Mouse (Mus musculus) forebrain, embryonic 10.5 days (tissue): ENCODE data around the gene Gpr39. TPM values are rescaled to one million over a fixed set of nuclear protein-coding genes. Genes with fewer than 3 reads are reported as not detected.
A peak's percentile ranks its signal among the peaks of the same experiment; 100 is the strongest.

Experiments
- DNase-seq: peaks from one replicate; pipeline ENCODE4 v3.0.0-alpha.2; 2017; ENCODE audit warnings: low spot score; ENCODE audit errors: extremely low spot score
- H3K27ac ChIP-seq: fragments of 300-500 bp; sonication (generic); 2 replicates; pipeline ENCODE4 v1.5.1; 2016; ENCODE audit warnings: mild to moderate bottlenecking
- H3K27me3 ChIP-seq: fragments of 300-500 bp; sonication (generic); 2 replicates; pipeline ENCODE4 v1.6.1; 2016; ENCODE audit warnings: mild to moderate bottlenecking; ENCODE audit not compliant: poor library complexity, severe bottlenecking
- H3K36me3 ChIP-seq: fragments of 300-500 bp; sonication (generic); replicated peaks from 2 replicates; pipeline ENCODE4 v1.6.1; 2016; ENCODE audit warnings: mild to moderate bottlenecking, moderate library complexity
- H3K4me1 ChIP-seq: fragments of 300-500 bp; sonication (generic); 2 replicates; pipeline ENCODE4 v1.6.1; 2016
- H3K4me3 ChIP-seq: fragments of 300-500 bp; sonication (generic); 2 replicates; pipeline ENCODE4 v1.5.1; 2016; ENCODE audit warnings: mild to moderate bottlenecking, moderate library complexity
- H3K9me3 ChIP-seq: fragments of 300-500 bp; sonication (generic); 2 replicates; pipeline ENCODE4 v1.6.1; 2016; ENCODE audit warnings: mild to moderate bottlenecking, moderate library complexity
- WGBS: fragments of 180-500 bp; shearing (Covaris S2); methylation state at CpG from one replicate; pipeline ENCODE4 v1.1.7; 2016; 5-methylcytosine and 5-hydroxymethylcytosine counted together
- polyA plus RNA-seq: library from polyadenylated mRNA; unstranded; fragments of >200 nt; fragmentation: Nextera tagmentation; extraction: Ambion mirVana; gene quantifications from 2 replicates; pipeline ENCODE4 v1.2.1, GENCODE M21; 2016

The Gpr39 gene
- polyA plus RNA-seq, 1 experiment from 2014 or later: not detected

GRCm38 (mm10) chr1:125705412-125705811, 28.6 kb downstream of the Gpr39 start:
- WGBS: 79% methylated on average over 3 of the region's 3 CpGs

GRCm38 (mm10) chr1:125715286-125715685, 38.5 kb downstream of the Gpr39 start:
- H3K27ac ChIP-seq: no peak overlapping the region
- no peak overlapping the region for H3K4me3 ChIP-seq
- H3K4me1 ChIP-seq: no peaks in the 10 kb centered on the region
- H3K9me3 ChIP-seq: no peaks in the 10 kb centered on the region
- no peak for DNase-seq
- no peaks in the 10 kb centered on the region for H3K27me3 ChIP-seq
- H3K36me3 ChIP-seq: no peaks in the 10 kb centered on the region
- WGBS: 70% methylated on average over 3 of the region's 3 CpGs

More at GRCm38 (mm10) chr1:125705412-125705811, 28.6 kb downstream of the Gpr39 start:
- Histone ChIP-seq H3K36me3 (no peaks in the 10 kb centered on the region), H3K4me1 (no peaks in the 10 kb centered on the region), H3K27me3 (no peaks in the 10 kb centered on the region), H3K4me3 (no peak overlapping the region), H3K9me3 (no peaks in the 10 kb centered on the region), H3K27ac (no peak overlapping the region)
- no peak for DNase-seq

- Histone ChIP-seq H3K4me1 (no peaks in the 10 kb centered on the region), H3K36me3 (no peaks in the 10 kb centered on the region), H3K9me3 (no peaks in the 10 kb centered on the region), H3K27ac (no peak overlapping the region), H3K27me3 (no peaks in the 10 kb centered on the region), H3K4me3 (no peak overlapping the region)
- WGBS: 84% methylated on average over 6 of the region's 6 CpGs
- no peak for DNase-seq
Observed at GRCm38 (mm10) chr1:125716241-125716640, 39.4 kb downstream of the Gpr39 start.

- Histone ChIP-seq H3K27me3 (no peaks in the 10 kb centered on the region), H3K4me3 (no peak overlapping the region), H3K4me1 (no peaks in the 10 kb centered on the region), H3K9me3 (no peaks in the 10 kb centered on the region), H3K36me3 (no peaks in the 10 kb centered on the region), H3K27ac (no peak overlapping the region)
- no peak for DNase-seq
- WGBS: 86% methylated on average over 5 of the region's 5 CpGs
Observed at GRCm38 (mm10) chr1:125717906-125718305, 41.1 kb downstream of the Gpr39 start.

- Histone ChIP-seq H3K9me3 (no peaks in the 10 kb centered on the region), H3K27me3 (no peaks in the 10 kb centered on the region), H3K4me3 (no peak overlapping the region), H3K36me3 (no peaks in the 10 kb centered on the region), H3K27ac (no peak overlapping the region), H3K4me1 (no peaks in the 10 kb centered on the region)
- 96% methylated on average over 6 of the region's 6 CpGs for WGBS
- no peak for DNase-seq
Observed at GRCm38 (mm10) chr1:125719127-125719526, 42.3 kb downstream of the Gpr39 start.

GRCm38 (mm10) chr1:125721104-125721758, 44.4 kb downstream of the Gpr39 start:
- no peaks in the 10 kb centered on the region for H3K36me3 ChIP-seq
- no peaks in the 10 kb centered on the region for H3K9me3 ChIP-seq
- H3K27me3 ChIP-seq: no peaks in the 10 kb centered on the region
- H3K4me3 ChIP-seq: no peak overlapping the region
- WGBS: 92% methylated on average over 12 of the region's 12 CpGs
- no peaks in the 10 kb centered on the region for H3K4me1 ChIP-seq
- no peak for DNase-seq
- no peak overlapping the region for H3K27ac ChIP-seq

GRCm38 (mm10) chr1:125724304-125724703, 47.5 kb downstream of the Gpr39 start:
- WGBS: 88% methylated on average over 5 of the region's 5 CpGs
- Histone ChIP-seq H3K4me3 (no peak overlapping the region), H3K9me3 (no peaks in the 10 kb centered on the region)

GRCm38 (mm10) chr1:125729025-125729565, 52.3 kb downstream of the Gpr39 start:
- no peaks in the 10 kb centered on the region for H3K36me3 ChIP-seq
- no peaks in the 10 kb centered on the region for H3K9me3 ChIP-seq
- peaks cover 13% of the 10 kb centered on the region for H3K4me1 ChIP-seq
- 82% methylated on average over 6 of the region's 6 CpGs for WGBS
- H3K27me3 ChIP-seq: no peaks in the 10 kb centered on the region
- no peak overlapping the region for H3K27ac ChIP-seq
- no peak for DNase-seq
- no peak overlapping the region for H3K4me3 ChIP-seq

More at GRCm38 (mm10) chr1:125724304-125724703, 47.5 kb downstream of the Gpr39 start:
- H3K4me1 ChIP-seq: peaks cover 5% of the 10 kb centered on the region; the same call in 1 of the 2 replicates
- no peak for DNase-seq
- no peaks in the 10 kb centered on the region for H3K27me3 ChIP-seq
- H3K27ac ChIP-seq: no peak overlapping the region
- no peaks in the 10 kb centered on the region for H3K36me3 ChIP-seq

- Histone ChIP-seq H3K27ac (no peak overlapping the region), H3K36me3 (no peaks in the 10 kb centered on the region), H3K4me1 (peaks cover 13% of the 10 kb centered on the region), H3K4me3 (no peak overlapping the region), H3K27me3 (no peaks in the 10 kb centered on the region), H3K9me3 (no peaks in the 10 kb centered on the region)
- DNase-seq: peak; percentile 21
- 64% methylated on average over 13 of the region's 13 CpGs for WGBS
Observed at GRCm38 (mm10) chr1:125729731-125730536, 53.1 kb downstream of the Gpr39 start.

- peaks cover 13% of the 10 kb centered on the region for H3K4me1 ChIP-seq
- 93% methylated on average over 6 of the region's 6 CpGs for WGBS
- H3K4me3 ChIP-seq: no peak overlapping the region
Observed at GRCm38 (mm10) chr1:125730537-125730880, 53.7 kb downstream of the Gpr39 start.

GRCm38 (mm10) chr1:125731854-125732253, 55.1 kb downstream of the Gpr39 start:
- H3K27me3 ChIP-seq: no peaks in the 10 kb centered on the region
- WGBS: 94% methylated on average over 4 of the region's 4 CpGs
- no peaks in the 10 kb centered on the region for H3K9me3 ChIP-seq
- H3K4me3 ChIP-seq: no peak overlapping the region
- H3K27ac ChIP-seq: no peak overlapping the region
- H3K36me3 ChIP-seq: no peaks in the 10 kb centered on the region
- no peak for DNase-seq
- peaks cover 13% of the 10 kb centered on the region for H3K4me1 ChIP-seq

More at GRCm38 (mm10) chr1:125730537-125730880, 53.7 kb downstream of the Gpr39 start:
- H3K36me3 ChIP-seq: no peaks in the 10 kb centered on the region
- H3K9me3 ChIP-seq: no peaks in the 10 kb centered on the region
- no peaks in the 10 kb centered on the region for H3K27me3 ChIP-seq
- no peak overlapping the region for H3K27ac ChIP-seq
- no peak for DNase-seq

GRCm38 (mm10) chr1:125744766-125745165, 68.0 kb downstream of the Gpr39 start:
- Histone ChIP-seq H3K36me3 (no peaks in the 10 kb centered on the region), H3K27ac (no peak overlapping the region), H3K4me1 (no peaks in the 10 kb centered on the region), H3K4me3 (no peak overlapping the region), H3K27me3 (no peaks in the 10 kb centered on the region), H3K9me3 (no peaks in the 10 kb centered on the region)
- no peak for DNase-seq
- 91% methylated on average over 4 of the region's 4 CpGs for WGBS
